Mouse (Mus musculus): ENCODE results near the gene Egln2.

- TF ChIP-seq ELF1 (IDR thresholded peaks at IDR 0.05; ENCODE audit: low read depth, low read length) (no peak), CTCF (IDR thresholded peaks at IDR 0.05 in 2 of 3, conservative IDR thresholded peaks at IDR 0.05 in 1 of 3; ENCODE audit: control insufficient read depth in 1 of 3, insufficient read depth in 1 of 3, low read depth in 2 of 3, low read length in 3 of 3, poor library complexity in 1 of 3, severe bottlenecking in 1 of 3) (no peak), E2F4 (IDR thresholded peaks at IDR 0.05; ENCODE audit: borderline replicate concordance, low read depth, low read length) (no peak), TCF12 (IDR thresholded peaks at IDR 0.05; ENCODE audit: low read depth, low read length) (no peak), USF1 (IDR thresholded peaks at IDR 0.05; ENCODE audit: low read depth, low read length) (no peak), EP300 (IDR thresholded peaks at IDR 0.05; ENCODE audit: low read depth in 1 of 2, low read length in 2 of 2) (no peak), NELFE (IDR thresholded peaks at IDR 0.05; ENCODE audit: low read depth, low read length) (no peak), UBTF (IDR thresholded peaks at IDR 0.05; ENCODE audit: borderline replicate concordance, insufficient read depth, low read depth, low read length) (no peak), CHD2 (IDR thresholded peaks at IDR 0.05; ENCODE audit: low read length) (no peak), USF2 (IDR thresholded peaks at IDR 0.05; ENCODE audit: borderline replicate concordance in 1 of 2, insufficient read depth in 1 of 2, low read depth in 1 of 2, low read length in 2 of 2) (no peak), TAL1 (IDR thresholded peaks at IDR 0.05; ENCODE audit: low read length) (no peak)
Measured at GRCm38 (mm10) chr7:27119676-27120075, 46.9 kb downstream of the Egln2 start, which contains the start of gene Cyp2f2.
